Mouse (Mus musculus): ENCODE results near the gene Abcc3.

Abcc3 gene

DNA sequence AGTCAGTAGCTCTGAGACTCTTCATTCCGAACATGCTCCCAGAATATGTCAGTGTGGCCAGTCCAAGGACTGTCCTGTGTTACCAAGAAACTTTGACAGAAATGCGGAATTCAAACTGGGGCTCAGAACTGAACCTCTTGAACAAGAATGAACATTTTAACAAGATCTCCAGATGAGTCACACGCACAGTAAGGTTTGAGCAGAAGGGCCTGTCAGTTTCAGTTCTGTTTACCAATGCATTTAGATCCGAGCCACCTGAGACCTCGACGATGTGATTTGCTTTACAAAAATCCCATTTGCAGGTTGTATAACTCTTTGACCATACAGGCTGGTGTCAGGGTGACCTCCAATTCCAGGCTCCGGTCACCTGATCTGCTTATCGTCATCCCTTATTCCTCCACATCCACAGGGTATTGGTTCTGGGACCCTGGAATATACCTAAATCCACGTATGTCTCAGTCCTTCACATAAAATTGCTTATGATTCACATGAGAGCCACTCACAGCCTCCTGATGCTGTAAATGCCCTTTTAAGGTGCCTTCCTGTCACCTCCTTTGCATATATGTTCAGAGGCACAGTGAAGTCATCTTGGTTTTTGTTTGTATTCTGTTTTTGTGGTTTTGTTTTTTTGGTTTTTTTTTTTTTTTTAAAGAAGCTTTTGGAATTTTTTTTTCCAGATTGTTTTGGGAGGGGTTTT, 37.1 kb downstream of the Abcc3 start:
- no peak for DNase-seq (ENCODE audit: low spot score in 2 of 2)

DNA sequence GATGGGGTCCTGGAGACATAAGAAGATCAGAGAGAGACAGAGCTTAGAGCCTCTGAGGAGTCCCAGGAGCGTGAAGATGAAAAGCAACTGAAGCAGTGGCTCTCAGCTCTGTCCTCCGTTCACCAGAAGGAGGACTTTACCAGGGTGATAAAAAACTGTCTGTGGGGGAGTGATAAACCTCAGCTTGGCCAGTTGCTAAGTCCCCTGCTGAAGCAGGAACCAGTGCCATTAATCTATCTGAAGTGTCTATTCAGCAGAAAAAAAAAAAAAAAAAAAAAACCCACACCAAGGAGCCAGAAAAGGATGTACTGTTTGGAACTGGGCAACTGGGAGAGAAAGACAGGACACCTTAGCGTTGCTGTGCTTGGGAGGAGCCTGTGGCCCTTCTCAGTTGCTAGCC, 41.7 kb downstream of the Abcc3 start:
- DNase-seq (ENCODE audit: low spot score in 2 of 2) = no peak

- no peak for DNase-seq (ENCODE audit: low spot score in 2 of 2)
These were observed 42.5 kb downstream of the Abcc3 start for GRCm38 (mm10) chr11:94350337-94350736.

GRCm38 (mm10) chr11:94349839-94350238, 43.0 kb downstream of the Abcc3 start:
- DNase-seq (ENCODE audit: low spot score in 2 of 2) = no peak

DNA sequence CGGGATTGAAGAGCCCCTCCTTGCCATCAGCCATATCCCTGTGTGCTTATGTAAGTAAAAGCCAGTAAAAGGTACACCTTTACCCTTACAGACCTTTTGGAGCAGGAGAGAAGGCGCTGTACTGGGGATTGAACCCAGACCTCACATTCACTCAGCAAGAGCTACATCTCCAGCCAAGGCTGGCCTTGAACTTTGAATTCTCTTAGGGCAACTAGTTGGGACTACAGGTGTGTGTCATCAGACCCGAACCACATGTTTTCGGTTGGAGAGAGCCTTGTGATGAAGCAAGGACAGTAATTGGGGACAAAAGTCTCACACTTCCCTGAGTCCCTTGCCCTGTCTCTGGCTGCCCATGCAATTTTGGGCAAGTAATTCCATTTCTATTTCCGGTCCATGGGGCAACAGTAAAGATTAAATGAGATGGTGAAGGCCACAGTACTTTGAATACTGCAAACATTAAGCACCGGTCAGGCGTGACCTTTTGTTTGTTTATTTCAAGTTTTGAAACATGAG, 45.7 kb downstream of the Abcc3 start:
- DNase-seq (ENCODE audit: low spot score in 2 of 2) = no peak

DNA sequence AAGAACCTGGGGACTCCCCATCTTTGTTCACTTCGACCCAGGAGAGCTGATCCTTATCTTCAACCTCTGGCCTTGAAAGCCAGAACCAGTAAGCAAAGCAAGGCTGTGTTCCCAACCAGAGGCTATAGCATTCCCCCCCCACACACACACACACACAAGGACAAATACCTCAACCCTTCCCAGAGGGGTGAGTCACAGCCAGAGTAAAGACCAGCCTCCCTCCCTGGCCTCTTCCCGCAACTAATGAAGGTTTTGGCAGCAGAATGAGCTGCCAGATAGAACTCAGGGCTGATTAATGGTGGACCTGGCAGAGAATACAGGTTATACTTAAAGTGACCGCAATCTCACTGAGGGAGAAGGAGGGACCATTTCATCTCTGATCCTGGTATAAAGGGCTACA, 46.2 kb downstream of the Abcc3 start:
- no peak for DNase-seq (ENCODE audit: low spot score in 2 of 2)

DNA sequence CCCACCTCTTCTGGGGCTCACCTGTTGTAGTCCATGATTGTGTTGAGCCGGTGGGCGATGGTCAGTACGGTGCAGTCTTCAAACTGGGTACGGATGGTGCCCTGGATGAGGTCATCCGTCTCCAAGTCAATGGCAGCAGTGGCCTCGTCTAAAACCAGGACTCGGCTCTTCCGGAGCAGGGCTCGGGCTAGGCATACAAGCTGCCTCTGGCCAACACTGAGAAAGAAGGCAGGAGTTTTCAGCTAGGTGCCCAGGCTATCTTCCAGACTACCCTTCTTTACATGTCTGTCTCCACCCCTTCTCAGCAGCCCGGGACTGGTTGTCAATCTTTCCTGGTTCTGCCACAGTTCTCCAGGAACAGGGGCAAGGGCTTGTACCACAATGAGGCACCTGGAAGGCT, 46.9 kb downstream of the Abcc3 start:
- no peak for DNase-seq (ENCODE audit: low spot score in 2 of 2)

DNA sequence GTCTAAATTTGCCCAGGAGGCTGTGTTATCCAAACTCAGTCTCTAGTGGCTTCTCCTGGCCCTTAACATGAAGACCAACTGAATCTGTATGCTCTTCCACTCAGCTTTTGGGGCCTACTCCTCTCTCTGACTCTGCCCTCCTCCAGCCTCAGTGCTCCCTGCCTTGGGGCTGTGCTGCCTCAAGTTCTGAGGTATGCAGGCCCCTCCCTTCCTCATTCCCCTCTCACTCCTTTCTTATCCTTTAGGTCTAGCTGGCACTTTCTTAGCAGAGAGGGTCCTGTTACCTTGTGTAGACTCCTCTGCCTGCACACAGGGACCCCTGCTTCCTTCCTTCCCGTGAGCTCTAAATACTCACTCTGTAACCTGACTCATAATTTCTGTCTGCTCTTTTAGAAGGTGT, 48.3 kb downstream of the Abcc3 start:
- no peak for DNase-seq (ENCODE audit: low spot score in 2 of 2)

GRCm38 (mm10) chr11:94343955-94344358, 48.8 kb downstream of the Abcc3 start:
- DNase-seq (ENCODE audit: low spot score in 2 of 2) = no peak

GRCm38 (mm10) chr11:94342114-94342905, 50.5 kb downstream of the Abcc3 start:
- DNase-seq (ENCODE audit: low spot score in 2 of 2) = no peak

- DNase-seq (ENCODE audit: low spot score in 2 of 2) = no peak
These were observed 51.6 kb downstream of the Abcc3 start for GRCm38 (mm10) chr11:94340948-94341933.

DNA sequence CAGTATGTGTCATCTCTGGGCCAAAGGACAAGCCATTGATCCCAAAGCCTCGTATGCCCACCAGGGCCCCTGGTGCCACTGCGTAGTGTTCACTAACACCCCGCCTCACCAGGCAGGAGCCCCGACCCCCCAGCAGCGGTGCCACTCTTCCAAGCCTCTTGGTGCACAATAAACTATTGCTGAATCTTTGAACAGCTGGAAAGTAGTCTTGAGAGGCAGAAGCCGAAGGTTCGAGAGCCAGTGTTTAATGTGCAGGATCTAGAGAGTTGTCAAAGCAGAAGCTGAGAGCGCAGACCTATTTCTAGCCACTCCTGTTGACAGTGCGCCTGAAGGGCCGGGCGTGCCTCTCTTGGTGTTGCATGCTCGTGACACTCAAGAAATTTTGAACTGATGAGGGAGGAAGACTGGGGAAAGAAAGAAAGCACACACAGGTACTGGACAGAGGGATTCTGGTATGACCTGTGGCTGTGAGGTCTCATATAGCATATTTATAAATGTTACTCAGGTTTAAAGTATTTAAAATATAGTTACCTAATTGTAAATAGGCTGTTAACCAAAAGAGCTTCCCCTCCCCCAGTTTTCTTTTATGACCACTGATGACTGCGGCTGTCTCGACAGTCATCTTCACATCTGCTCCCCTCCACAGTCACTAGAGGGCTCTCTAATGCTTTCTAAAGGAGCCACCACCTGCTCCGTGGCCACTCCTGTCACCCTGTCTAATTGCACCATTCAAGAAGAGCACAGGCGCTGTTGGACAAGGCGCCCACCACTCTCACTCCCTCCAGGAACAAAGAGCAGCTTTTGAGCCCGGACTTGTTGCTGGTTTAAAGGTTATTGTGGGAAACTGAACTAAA, 52.8 kb downstream of the Abcc3 start:
- peak in 1 of 2 experiments; percentile 35 for DNase-seq (ENCODE audit: low spot score in 2 of 2)

- DNase-seq (ENCODE audit: low spot score in 2 of 2) = no peak
These were observed 54.5 kb downstream of the Abcc3 start for GRCm38 (mm10) chr11:94338347-94338746.

- DNase-seq (ENCODE audit: low spot score in 2 of 2) = no peak
These were observed 56.2 kb downstream of the Abcc3 start for GRCm38 (mm10) chr11:94336551-94336950.

DNA sequence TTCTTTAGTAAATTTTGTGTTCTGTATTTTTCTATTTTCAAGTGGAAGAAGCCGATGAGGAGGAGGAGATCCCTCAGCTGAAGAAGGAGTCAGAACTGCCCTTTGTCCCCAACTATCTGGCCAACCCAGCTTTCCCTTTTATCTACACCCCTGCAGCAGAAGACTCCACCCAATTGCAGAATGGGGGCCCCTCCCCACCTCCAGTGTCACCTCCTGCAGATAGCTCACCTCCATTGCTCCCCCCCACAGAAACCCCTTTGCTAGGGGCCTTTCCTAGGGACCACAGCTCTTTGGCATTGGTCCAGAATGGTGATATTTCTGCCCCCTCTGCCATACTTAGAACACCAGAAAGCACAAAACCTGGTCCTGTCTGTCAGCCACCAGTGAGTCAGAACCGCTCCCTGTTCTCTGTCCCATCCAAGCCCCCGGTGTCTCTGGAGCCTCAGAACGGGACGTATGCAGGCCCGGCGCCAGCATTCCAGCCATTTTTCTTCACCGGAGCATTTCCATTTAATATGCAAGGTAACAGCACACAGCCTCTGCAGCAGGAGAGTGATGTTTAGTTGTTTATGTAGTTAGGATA, 58.3 kb downstream of the Abcc3 start:
- DNase-seq (ENCODE audit: low spot score in 2 of 2) = peak; percentile 38 to 44

- DNase-seq (ENCODE audit: low spot score in 2 of 2) = no peak
These were observed 60.1 kb downstream of the Abcc3 start for GRCm38 (mm10) chr11:94332726-94333125.

DNA sequence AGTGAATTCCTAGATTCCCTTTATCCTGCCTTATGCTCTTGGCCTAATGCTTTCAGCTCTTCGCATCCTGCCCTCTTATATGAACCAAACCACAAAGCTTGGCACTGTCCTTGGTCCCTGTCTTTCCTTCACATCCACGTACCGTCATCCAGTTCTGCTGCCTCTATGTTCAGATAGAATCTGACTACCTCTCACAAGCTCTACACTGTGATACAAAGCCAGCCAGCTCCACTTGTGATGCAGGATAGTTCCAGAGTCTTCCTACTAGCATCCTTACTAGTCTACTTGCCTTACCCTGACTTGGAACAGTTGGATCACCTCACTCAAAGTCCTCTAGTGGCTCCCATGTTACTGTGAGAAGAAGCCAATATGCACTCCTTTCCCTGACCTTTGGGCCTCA, 62.6 kb downstream of the Abcc3 start:
- no peak for DNase-seq (ENCODE audit: low spot score in 2 of 2)

GRCm38 (mm10) chr11:94329270-94329891, 63.4 kb downstream of the Abcc3 start:
- DNase-seq (ENCODE audit: low spot score in 2 of 2) = no peak

- no peak for DNase-seq (ENCODE audit: low spot score in 2 of 2)
These were observed 64.2 kb downstream of the Abcc3 start for GRCm38 (mm10) chr11:94328644-94329025.

Measured in spleen, postnatal 14 days (tissue).